Mouse (Mus musculus): Measurements from ENCODE around the gene Cers3. TPM values are rescaled to one million over a fixed set of nuclear protein-coding genes. Genes with fewer than 3 reads are reported as not detected.

The Cers3 gene
- polyA plus RNA-seq, 1 experiment from 2014 or later = 1.3 TPM

DNA sequence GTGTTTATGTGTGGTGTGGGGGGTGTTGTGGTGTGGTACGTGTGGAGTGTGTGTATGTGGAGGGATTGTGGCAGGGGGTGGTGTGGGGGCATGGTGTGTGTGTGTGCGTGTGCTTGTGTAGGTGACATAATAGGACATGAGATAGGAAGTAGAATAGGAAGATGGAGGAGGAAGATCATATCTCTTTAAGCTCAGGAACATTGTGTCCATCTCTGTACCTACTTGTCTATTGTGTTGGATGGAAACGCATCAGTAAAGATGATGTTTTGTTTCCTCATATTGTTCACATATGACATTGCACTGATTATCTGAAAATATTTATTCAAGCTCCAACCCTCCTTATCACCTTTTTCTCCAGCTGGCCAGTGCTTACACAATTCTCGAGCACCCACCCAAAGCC, 5.9 kb upstream of the Cers3 start:
- H3K4me3 ChIP-seq (replicated peaks) = no peak overlapping the region
- H3K27ac ChIP-seq = no peak overlapping the region
- no peaks in the 10 kb centered on the region for H3K36me3 ChIP-seq
- H3K9ac ChIP-seq = no peak overlapping the region
- 92% methylated on average over 4 of the region's 4 CpGs for WGBS
- H3K27me3 ChIP-seq = no peaks in the 10 kb centered on the region
- H3K9me3 ChIP-seq (replicated peaks) = no peaks in the 10 kb centered on the region
- ATAC-seq (replicated peaks; ENCODE audit: low FRiP score) = no peak
- H3K4me2 ChIP-seq = no peak overlapping the region
- no peaks in the 10 kb centered on the region for H3K4me1 ChIP-seq

DNA sequence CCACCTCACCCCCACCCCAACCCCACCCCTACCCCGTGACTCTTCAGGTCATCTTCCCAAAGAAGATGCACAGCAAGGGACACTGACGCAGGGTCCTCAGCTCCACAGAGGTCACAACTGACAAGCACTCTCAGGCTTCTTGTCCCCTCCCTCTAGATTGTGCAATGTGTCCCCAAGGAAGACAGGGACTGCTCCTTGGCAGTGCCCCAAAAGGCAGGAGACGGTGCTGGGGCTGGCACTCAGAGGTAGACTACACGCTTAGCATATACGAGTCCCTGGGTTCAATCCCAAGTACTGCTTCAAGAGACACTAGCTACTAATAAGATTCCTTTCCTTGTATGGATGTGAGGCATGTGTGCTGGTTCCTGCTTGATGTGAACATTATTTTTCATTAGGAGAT, 2.3 kb upstream of the Cers3 start:
- H3K9ac ChIP-seq = no peak overlapping the region
- H3K4me3 ChIP-seq (replicated peaks) = no peak overlapping the region
- no peaks in the 10 kb centered on the region for H3K4me1 ChIP-seq
- 82% methylated on average over 5 of the region's 5 CpGs for WGBS
- H3K36me3 ChIP-seq = no peaks in the 10 kb centered on the region
- ATAC-seq (replicated peaks; ENCODE audit: low FRiP score) = no peak
- no peak overlapping the region for H3K4me2 ChIP-seq
- no peak overlapping the region for H3K27ac ChIP-seq
- H3K9me3 ChIP-seq (replicated peaks) = no peaks in the 10 kb centered on the region
- H3K27me3 ChIP-seq = no peaks in the 10 kb centered on the region

DNA sequence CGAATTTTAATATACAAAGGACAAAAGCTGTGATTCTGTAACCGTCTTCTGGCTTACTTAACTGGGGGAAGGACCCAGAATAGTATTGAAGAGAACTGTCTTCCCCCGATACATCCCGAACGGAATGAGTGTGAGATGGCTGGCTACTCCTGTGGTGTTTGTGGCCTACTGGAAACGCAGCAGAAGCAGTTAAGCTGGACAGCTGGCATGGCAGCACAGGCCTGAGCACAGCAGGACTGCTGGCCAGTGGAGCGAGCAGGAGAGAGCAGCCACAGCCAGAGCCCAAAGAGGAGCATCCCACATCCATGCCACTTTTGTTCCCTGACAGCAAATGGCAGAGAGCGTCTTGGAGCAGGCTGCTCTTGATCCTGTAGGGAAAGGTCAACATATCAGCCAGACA, 1.9 kb upstream of the Cers3 start:
- no peak for ATAC-seq (replicated peaks; ENCODE audit: low FRiP score)
- WGBS = 72% methylated on average over 8 of the region's 8 CpGs
- no peaks in the 10 kb centered on the region for H3K27me3 ChIP-seq
- no peaks in the 10 kb centered on the region for H3K4me1 ChIP-seq
- H3K27ac ChIP-seq = no peak overlapping the region
- H3K4me3 ChIP-seq (replicated peaks) = no peak overlapping the region
- no peak overlapping the region for H3K4me2 ChIP-seq
- H3K9ac ChIP-seq = no peak overlapping the region
- no peaks in the 10 kb centered on the region for H3K36me3 ChIP-seq
- no peaks in the 10 kb centered on the region for H3K9me3 ChIP-seq (replicated peaks)

DNA sequence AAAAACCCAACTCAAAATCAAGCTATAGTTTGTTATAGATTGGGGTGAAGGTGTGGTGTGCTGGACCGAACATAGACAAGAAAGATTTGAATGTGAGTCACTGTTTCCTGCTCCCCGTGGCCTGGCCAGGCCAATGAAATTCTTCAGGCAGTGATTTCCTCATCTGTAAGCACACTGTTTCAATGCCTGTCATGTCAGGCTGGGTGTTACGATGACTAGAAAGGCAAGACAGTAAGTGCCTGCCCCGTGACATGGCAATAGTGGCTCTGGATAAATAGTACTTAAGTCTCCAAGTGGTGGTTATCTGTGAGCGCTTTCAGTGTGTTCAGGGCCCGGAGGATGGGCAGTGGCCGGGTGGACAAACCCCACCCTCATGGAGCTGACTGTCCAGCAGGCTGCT, 3.7 kb downstream of the Cers3 start:
- Histone ChIP-seq H3K27ac (no peak overlapping the region), H3K9me3 (replicated peaks) (no peaks in the 10 kb centered on the region), H3K4me3 (replicated peaks) (no peak overlapping the region), H3K27me3 (no peaks in the 10 kb centered on the region), H3K36me3 (no peaks in the 10 kb centered on the region), H3K4me1 (no peaks in the 10 kb centered on the region), H3K9ac (no peak overlapping the region), H3K4me2 (no peak overlapping the region)
- 77% methylated on average over 7 of the region's 7 CpGs for WGBS
- ATAC-seq (replicated peaks; ENCODE audit: low FRiP score) = no peak

DNA sequence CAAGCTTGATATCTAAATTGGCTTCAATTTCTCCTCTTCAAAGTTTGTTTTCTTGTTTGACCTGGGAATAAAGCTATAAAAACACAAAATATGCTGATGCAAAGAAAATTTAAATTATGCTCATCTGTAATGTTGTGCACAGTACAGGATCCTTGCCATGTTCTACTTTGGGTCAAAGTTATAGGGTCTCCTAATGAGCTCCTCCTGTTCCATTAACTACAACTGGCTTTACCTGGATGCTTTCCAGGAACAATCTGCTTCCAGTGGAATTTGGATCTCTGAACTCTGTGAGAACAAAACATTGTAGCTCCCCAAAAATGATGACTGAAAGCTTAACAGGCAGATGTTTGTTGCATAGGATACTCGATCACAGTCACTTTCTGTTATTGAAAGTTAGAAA, 6.7 kb downstream of the Cers3 start:
- Histone ChIP-seq H3K36me3 (no peaks in the 10 kb centered on the region), H3K4me1 (no peaks in the 10 kb centered on the region), H3K9ac (no peak overlapping the region), H3K4me2 (no peak overlapping the region), H3K27ac (no peak overlapping the region), H3K4me3 (replicated peaks) (no peak overlapping the region), H3K9me3 (replicated peaks) (no peaks in the 10 kb centered on the region), H3K27me3 (no peaks in the 10 kb centered on the region)
- WGBS = 77% methylated on average over 1 of the region's 1 CpGs
- no peak for ATAC-seq (replicated peaks; ENCODE audit: low FRiP score)

DNA sequence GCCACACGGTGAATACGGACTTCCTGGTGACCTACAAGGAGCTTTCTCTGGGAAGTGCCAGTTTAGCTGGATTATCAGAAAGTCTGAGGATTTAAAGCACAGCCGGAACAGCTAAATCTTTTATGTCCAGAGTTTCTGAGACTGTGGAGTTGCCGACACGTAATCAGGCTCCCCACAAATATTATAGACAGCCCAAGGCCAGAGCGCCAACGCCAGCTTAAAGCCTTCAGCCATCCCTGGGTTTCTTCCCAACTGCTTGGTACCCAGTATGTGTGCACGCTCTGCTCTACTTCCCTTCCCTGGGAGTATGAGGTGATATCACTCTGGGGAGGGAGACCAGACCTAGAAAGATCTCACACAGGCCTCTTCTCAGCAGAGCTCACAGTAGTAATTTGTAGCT, 10.5 kb downstream of the Cers3 start:
- 73% methylated on average over 8 of the region's 8 CpGs for WGBS
- Histone ChIP-seq H3K9ac (no peak overlapping the region), H3K27me3 (no peaks in the 10 kb centered on the region), H3K4me2 (no peak overlapping the region), H3K36me3 (no peaks in the 10 kb centered on the region), H3K9me3 (replicated peaks) (no peaks in the 10 kb centered on the region), H3K4me3 (replicated peaks) (no peak overlapping the region), H3K4me1 (0 out of 2 replicates have a peak, but pooled peaks cover 4% of the 10 kb centered on the region), H3K27ac (no peak overlapping the region)
- ATAC-seq (replicated peaks; ENCODE audit: low FRiP score) = no peak

DNA sequence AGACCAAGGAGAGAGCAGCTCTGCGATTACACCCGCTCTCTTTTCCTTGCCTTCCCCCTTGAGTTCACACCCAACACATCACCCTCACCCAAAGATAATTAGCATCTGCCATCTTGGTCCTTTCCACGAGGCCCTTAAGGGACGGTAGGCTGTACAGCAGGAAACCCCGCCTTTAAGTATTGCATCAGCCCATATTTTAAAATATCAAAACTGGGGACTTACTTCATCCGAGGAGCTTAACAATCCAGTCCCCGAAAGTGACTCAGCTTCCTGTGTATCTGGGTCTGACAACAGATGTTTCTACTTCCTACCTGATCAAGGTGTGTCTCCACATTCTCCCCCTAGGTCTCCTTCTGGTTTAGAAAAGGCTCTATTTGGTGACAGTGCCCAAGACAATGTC, 12.3 kb downstream of the Cers3 start:
- no peak overlapping the region for H3K9ac ChIP-seq
- no peaks in the 10 kb centered on the region for H3K9me3 ChIP-seq (replicated peaks)
- ATAC-seq (replicated peaks; ENCODE audit: low FRiP score) = no peak
- no peak overlapping the region for H3K4me2 ChIP-seq
- 83% methylated on average over 7 of the region's 7 CpGs for WGBS
- H3K27me3 ChIP-seq = no peaks in the 10 kb centered on the region
- no peak overlapping the region for H3K27ac ChIP-seq
- H3K4me3 ChIP-seq (replicated peaks) = no peak overlapping the region
- no peaks in the 10 kb centered on the region for H3K36me3 ChIP-seq
- H3K4me1 ChIP-seq = 0 out of 2 replicates have a peak, but pooled peaks cover 5% of the 10 kb centered on the region

DNA sequence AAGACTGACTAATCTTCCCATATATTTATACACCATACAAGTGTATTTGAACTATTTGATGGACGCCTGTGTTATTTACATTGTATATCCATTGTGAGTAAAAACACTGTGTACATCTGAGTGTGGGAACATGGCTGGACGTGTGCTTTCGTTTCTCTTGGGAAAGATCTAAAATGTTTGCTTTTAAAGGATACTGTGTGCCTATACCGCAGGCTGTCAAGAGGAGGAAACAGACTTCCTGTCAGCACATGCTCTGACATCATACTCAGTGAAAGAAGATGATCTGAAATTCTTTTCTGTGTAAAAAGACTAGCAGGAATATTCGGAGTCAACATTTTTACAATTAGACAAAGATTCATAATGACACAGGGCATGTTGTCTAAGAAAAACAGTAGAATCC, 26.6 kb downstream of the Cers3 start:
- Histone ChIP-seq H3K4me3 (replicated peaks) (no peak overlapping the region), H3K9me3 (replicated peaks) (no peaks in the 10 kb centered on the region), H3K4me2 (no peak overlapping the region), H3K9ac (no peak overlapping the region), H3K27ac (no peak overlapping the region), H3K4me1 (peaks cover 5% of the 10 kb centered on the region; the same call in 1 of the 2 replicates), H3K36me3 (no peaks in the 10 kb centered on the region), H3K27me3 (no peaks in the 10 kb centered on the region)
- WGBS = 63% methylated on average over 5 of the region's 5 CpGs
- no peak for ATAC-seq (replicated peaks; ENCODE audit: low FRiP score)

DNA sequence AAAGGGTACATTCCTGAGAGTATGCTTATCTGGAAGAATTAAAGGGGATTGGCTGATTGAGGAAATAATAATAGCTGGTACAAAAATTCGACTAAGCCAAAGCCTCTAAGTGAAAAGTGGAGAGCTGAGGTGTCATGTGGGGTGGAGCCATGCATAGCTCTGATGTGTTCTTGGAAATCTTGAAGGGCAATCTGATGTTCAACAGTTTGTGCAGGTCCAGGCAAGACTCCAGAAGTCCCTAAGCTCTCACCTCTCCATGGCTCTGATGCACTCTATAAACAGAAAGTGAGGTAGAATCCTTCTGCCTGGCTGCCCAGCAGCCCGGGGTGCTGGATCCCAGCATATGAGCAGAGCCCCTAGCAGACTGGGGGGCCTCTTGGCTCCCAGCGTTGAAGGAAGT, 27.4 kb downstream of the Cers3 start:
- Histone ChIP-seq H3K36me3 (no peaks in the 10 kb centered on the region), H3K4me1 (peaks cover 5% of the 10 kb centered on the region; the same call in 1 of the 2 replicates), H3K9me3 (replicated peaks) (no peaks in the 10 kb centered on the region), H3K27ac (no peak overlapping the region), H3K27me3 (no peaks in the 10 kb centered on the region), H3K4me3 (replicated peaks) (no peak overlapping the region), H3K4me2 (no peak overlapping the region), H3K9ac (no peak overlapping the region)
- WGBS = 64% methylated on average over 3 of the region's 3 CpGs
- ATAC-seq (replicated peaks; ENCODE audit: low FRiP score) = no peak

DNA sequence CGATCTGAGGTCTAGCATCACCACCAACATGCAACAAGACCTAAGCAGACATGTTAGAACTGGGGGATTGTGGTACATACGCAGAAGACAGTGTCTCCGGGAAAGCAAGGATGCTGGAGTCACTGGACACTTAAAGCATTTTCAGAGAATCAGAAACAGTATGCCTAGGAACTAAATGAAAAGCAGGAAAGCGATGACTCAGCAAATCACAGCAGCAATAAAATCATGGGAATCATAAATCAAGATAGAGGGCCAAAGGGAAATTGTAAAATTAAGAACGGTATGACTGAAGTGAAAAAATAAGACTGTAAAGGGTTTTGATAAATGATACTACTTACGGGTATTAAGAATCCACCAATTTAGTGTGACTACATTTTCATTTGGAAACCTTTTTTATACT, 27.9 kb downstream of the Cers3 start:
- no peak for ATAC-seq (replicated peaks; ENCODE audit: low FRiP score)
- H3K4me3 ChIP-seq (replicated peaks) = no peak overlapping the region
- WGBS = 62% methylated on average over 6 of the region's 6 CpGs

DNA sequence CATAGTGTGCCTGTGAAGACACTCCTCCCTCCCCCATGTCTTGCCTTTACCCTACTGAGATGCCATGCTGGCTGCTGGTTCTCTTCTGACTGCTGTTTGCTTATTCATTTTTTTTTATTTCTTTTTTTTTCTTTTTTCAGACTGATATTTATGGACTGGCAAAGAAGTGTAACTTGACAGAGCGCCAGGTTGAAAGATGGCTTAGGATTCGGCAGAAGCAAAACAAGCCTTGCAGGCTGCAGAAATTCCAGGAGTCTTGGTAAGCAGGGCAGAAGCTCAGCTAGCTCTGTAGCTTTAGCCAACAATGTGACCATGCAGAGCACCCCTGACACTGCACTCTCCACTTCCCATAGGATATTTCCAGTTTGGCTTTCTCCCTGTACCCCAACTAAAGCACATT, 36.1 kb downstream of the Cers3 start:
- ATAC-seq (replicated peaks; ENCODE audit: low FRiP score) = no peak
- Histone ChIP-seq H3K27me3 (no peaks in the 10 kb centered on the region), H3K36me3 (no peaks in the 10 kb centered on the region), H3K27ac (peak overlapping the region; percentile 70), H3K4me3 (replicated peaks) (no peak overlapping the region), H3K4me1 (peaks cover 12% of the 10 kb centered on the region), H3K4me2 (no peak overlapping the region), H3K9ac (no peak overlapping the region), H3K9me3 (replicated peaks) (no peaks in the 10 kb centered on the region)
- WGBS = 33% methylated on average over 2 of the region's 2 CpGs

More for the DNA sequence above, 27.9 kb downstream of the Cers3 start:
- no peaks in the 10 kb centered on the region for H3K27me3 ChIP-seq
- H3K4me2 ChIP-seq = no peak overlapping the region
- H3K9me3 ChIP-seq (replicated peaks) = no peaks in the 10 kb centered on the region
- H3K4me1 ChIP-seq = peaks cover 5% of the 10 kb centered on the region; the same call in 1 of the 2 replicates
- H3K36me3 ChIP-seq = no peaks in the 10 kb centered on the region
- no peak overlapping the region for H3K9ac ChIP-seq
- no peak overlapping the region for H3K27ac ChIP-seq

DNA sequence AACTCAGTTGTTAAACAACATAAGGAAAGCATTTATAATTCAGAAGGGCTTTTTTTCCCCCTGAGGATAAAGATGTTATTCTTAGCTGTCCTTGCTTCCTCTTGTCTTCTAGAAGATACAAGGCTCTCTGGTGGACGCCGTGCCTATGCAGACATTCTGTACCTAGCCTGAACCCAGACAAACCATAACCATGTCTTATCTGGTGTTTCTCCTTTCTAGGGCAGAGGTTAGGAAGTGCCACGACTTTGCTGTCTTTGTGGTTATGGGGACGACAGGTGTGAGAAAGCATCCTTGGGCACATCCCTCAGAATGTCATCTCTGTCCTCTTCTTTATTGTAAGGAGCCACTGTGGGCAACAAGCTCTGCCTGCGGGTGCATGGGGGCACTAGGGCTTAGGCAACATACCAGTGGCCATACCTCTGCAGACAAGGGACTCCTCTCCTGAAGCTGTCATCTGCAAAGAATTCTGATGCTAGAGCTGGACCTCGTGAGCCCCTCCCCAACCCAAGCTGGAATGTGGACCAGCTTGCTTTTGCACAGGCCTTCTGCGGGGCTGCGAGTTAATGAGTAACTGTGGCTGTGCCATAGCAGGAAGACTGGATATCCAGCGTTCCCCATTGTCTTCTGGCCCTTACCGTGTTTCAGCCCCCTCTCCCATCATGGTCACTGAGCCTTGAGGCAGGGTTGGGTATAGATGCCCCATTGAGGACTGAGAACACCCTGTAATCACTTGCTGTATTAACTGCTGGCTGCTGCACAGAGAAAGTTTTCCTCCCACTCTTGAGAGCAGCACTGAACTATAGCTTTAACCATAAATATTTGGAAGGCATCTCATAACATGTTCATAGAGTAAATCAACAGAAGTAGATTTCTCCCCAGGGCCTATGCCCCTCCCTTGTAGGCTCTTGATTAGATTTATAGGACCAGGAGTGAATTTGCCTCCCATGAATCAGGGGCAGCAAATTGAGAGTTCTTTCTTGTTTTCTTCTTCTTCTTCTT, 36.9 kb downstream of the Cers3 start:
- Histone ChIP-seq H3K36me3 (no peaks in the 10 kb centered on the region), H3K9me3 (replicated peaks) (no peaks in the 10 kb centered on the region), H3K9ac (no peak overlapping the region), H3K4me2 (peak overlapping the region; percentile 19; the same call in 1 of the 2 replicates), H3K4me1 (peaks cover 12% of the 10 kb centered on the region), H3K27ac (peak overlapping the region; percentile 70), H3K27me3 (no peaks in the 10 kb centered on the region), H3K4me3 (replicated peaks) (no peak overlapping the region)
- ATAC-seq (replicated peaks; ENCODE audit: low FRiP score) = peak; percentile 83
- 46% methylated on average over 10 of the region's 10 CpGs for WGBS
